Mouse (Mus musculus) heart, embryonic 15.5 days (tissue): ENCODE results near the gene Hectd1. TPM values are rescaled to one million over a fixed set of nuclear protein-coding genes. Genes with fewer than 3 reads are reported as not detected.

ENCODE experiments used
- ATAC-seq: fragments of 200-750 bp; cut with Nextera tagmentation; replicated peaks from 2 replicates; pipeline ENCODE4 v1.8.0; 2017; ENCODE audit warnings: low read depth, moderate TSS enrichment; ENCODE audit not compliant: insufficient number of reproducible peaks, insufficient read depth, low FRiP score
- H3K27ac ChIP-seq: fragments of 300-500 bp; sonication (generic); 2 replicates; pipeline ENCODE4 v1.5.1; 2015; ENCODE audit warnings: mild to moderate bottlenecking, inconsistent platforms
- H3K27me3 ChIP-seq: fragments of 300-500 bp; sonication (generic); 2 replicates; pipeline ENCODE4 v1.6.1; 2015; ENCODE audit warnings: inconsistent platforms
- H3K36me3 ChIP-seq: fragments of 300-500 bp; sonication (generic); 2 replicates; pipeline ENCODE4 v1.6.1; 2015; ENCODE audit warnings: mild to moderate bottlenecking, inconsistent platforms
- H3K4me1 ChIP-seq: fragments of 300-500 bp; sonication (generic); replicated peaks from 2 replicates; pipeline ENCODE4 v1.6.1; 2015; ENCODE audit warnings: inconsistent platforms
- H3K4me2 ChIP-seq: fragments of 300-500 bp; sonication (generic); 2 replicates; pipeline ENCODE4 v1.6.1; 2015; ENCODE audit warnings: inconsistent platforms, mild to moderate bottlenecking, moderate library complexity
- H3K4me3 ChIP-seq: fragments of 300-500 bp; sonication (generic); 2 replicates; pipeline ENCODE4 v1.5.1; 2015; ENCODE audit warnings: mild to moderate bottlenecking, inconsistent platforms
- H3K9ac ChIP-seq: fragments of 300-500 bp; sonication (generic); 2 replicates; pipeline ENCODE4 v1.6.1; 2015; ENCODE audit warnings: mild to moderate bottlenecking, inconsistent platforms
- H3K9me3 ChIP-seq: fragments of 300-500 bp; sonication (generic); replicated peaks from 2 replicates; pipeline ENCODE4 v1.6.1; 2016; ENCODE audit warnings: inconsistent platforms
- WGBS: fragments of 180-500 bp; shearing (Covaris S2); methylation state at CpG from one replicate; pipeline ENCODE4 v1.1.7; 2015; ENCODE audit warnings: mixed read lengths; 5-methylcytosine and 5-hydroxymethylcytosine counted together
- polyA plus RNA-seq: library from polyadenylated mRNA; unstranded; fragments of >200 nt; fragmentation: Nextera tagmentation; extraction: Ambion mirVana; gene quantifications from 2 replicates; pipeline ENCODE4 v1.2.1, GENCODE M21; 2015

Hectd1 gene
- polyA plus RNA-seq, 1 experiment from 2014 or later = 30.8 TPM

DNA sequence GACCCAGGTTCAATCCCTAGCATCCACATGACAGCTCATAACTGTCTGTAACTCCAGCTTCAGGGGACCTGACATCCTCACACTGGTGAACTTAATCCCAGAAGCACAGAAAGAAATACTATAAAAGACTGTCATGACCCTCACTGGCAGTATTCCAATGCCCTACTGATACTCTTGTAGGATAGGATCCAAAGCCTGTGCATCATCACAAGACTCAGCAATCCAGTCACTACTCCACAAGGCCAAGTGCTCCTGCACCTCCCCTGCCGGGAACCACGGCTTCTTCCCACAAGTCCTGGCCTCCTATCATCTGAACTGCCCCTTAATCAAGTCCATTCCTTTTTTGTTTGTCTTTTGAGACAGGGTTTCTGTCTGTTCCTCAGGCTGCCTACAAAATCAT, 6.5 kb downstream of the Hectd1 start:
- no peak overlapping the region for H3K4me2 ChIP-seq
- H3K4me3 ChIP-seq = no peak overlapping the region
- H3K36me3 ChIP-seq = peaks cover 14% of the 10 kb centered on the region
- no peak overlapping the region for H3K9ac ChIP-seq
- no peaks in the 10 kb centered on the region for H3K9me3 ChIP-seq
- no peak for ATAC-seq
- H3K27me3 ChIP-seq = no peaks in the 10 kb centered on the region
- H3K4me1 ChIP-seq = peaks cover 41% of the 10 kb centered on the region
- H3K27ac ChIP-seq = no peak overlapping the region
- 20% methylated on average over 2 of the region's 2 CpGs for WGBS

DNA sequence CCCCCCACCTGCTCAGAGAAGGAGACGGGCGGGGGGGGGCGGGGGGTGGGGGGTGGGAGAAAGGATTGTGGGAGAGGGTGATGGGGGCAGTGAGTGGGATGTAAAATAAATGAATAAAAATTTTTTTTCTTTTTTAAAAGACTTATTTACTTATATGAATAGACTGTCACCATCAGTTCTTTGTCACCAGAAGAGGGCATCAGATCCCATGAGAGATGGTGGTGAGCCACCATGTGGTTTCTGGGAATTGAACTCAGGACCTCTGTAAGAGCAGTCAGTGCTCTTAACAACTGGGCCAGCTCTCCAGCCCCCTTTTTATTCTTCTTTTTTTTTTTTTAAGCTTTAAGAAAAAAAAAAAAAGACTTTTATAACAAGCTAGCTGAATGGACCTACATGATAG, 7.1 kb downstream of the Hectd1 start:
- peaks cover 39% of the 10 kb centered on the region for H3K4me1 ChIP-seq
- ATAC-seq = no peak
- H3K4me3 ChIP-seq = no peak overlapping the region
- no peaks in the 10 kb centered on the region for H3K9me3 ChIP-seq
- 100% methylated on average over 3 of the region's 3 CpGs for WGBS
- H3K27ac ChIP-seq = no peak overlapping the region
- H3K4me2 ChIP-seq = no peak overlapping the region
- H3K27me3 ChIP-seq = no peaks in the 10 kb centered on the region
- H3K36me3 ChIP-seq = peaks cover 14% of the 10 kb centered on the region
- no peak overlapping the region for H3K9ac ChIP-seq

DNA sequence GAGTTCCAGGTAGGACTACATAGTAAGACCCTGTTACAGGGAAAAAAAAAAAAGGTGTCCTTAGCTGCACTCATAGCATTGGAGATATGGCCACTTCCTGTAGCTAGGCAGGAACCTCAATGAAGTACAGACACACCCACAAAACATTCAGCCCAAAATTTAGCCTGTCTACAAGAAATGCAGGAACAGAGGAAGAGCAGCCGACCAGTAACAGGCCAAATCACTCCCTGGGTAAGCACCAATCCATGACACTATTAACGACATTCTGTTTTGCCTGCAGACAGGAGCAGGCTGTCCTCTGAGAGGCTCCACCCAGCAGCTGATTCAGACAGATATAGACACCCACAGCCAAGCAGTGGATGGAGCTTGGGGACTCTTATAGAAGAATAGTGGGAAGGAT, 8.1 kb downstream of the Hectd1 start:
- H3K4me2 ChIP-seq = no peak overlapping the region
- H3K4me1 ChIP-seq = peaks cover 35% of the 10 kb centered on the region
- ATAC-seq = no peak

DNA sequence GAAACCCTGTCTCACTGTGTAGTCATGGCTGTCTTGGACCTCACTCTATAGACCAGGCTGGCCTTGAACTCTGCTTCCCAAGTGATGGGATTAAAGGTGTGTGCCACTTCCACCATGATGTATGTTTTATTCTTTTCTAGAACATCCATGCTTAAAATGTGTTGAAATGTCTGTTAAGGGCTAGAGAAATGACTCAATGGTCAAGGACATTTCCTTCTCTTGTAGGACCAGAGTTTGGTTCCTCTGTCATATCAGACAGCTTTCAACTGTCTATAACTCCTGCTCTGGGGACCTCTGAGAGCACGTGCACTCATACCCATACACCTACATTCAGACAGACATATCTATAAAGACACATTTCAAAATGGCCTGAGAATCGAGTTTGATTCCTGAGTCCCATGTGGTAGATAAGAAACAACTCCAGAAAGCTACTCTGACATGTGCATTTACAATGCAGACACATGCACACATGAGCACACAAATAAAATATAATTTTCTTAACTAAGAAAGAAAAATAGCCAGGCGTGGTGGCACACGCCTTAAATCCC, 9.3 kb downstream of the Hectd1 start:
- H3K27ac ChIP-seq = no peak overlapping the region
- no peaks in the 10 kb centered on the region for H3K9me3 ChIP-seq
- no peaks in the 10 kb centered on the region for H3K27me3 ChIP-seq
- ATAC-seq = no peak
- H3K4me3 ChIP-seq = no peak overlapping the region
- WGBS = 89% methylated on average over 4 of the region's 4 CpGs
- H3K4me1 ChIP-seq = peaks cover 35% of the 10 kb centered on the region
- no peak overlapping the region for H3K9ac ChIP-seq
- peaks cover 11% of the 10 kb centered on the region for H3K36me3 ChIP-seq
- no peak overlapping the region for H3K4me2 ChIP-seq

More for the DNA sequence above, 8.1 kb downstream of the Hectd1 start:
- no peaks in the 10 kb centered on the region for H3K9me3 ChIP-seq
- no peak overlapping the region for H3K9ac ChIP-seq
- WGBS = 26% methylated on average over 2 of the region's 2 CpGs
- peaks cover 14% of the 10 kb centered on the region for H3K36me3 ChIP-seq
- no peaks in the 10 kb centered on the region for H3K27me3 ChIP-seq
- no peak overlapping the region for H3K4me3 ChIP-seq
- H3K27ac ChIP-seq = no peak overlapping the region

DNA sequence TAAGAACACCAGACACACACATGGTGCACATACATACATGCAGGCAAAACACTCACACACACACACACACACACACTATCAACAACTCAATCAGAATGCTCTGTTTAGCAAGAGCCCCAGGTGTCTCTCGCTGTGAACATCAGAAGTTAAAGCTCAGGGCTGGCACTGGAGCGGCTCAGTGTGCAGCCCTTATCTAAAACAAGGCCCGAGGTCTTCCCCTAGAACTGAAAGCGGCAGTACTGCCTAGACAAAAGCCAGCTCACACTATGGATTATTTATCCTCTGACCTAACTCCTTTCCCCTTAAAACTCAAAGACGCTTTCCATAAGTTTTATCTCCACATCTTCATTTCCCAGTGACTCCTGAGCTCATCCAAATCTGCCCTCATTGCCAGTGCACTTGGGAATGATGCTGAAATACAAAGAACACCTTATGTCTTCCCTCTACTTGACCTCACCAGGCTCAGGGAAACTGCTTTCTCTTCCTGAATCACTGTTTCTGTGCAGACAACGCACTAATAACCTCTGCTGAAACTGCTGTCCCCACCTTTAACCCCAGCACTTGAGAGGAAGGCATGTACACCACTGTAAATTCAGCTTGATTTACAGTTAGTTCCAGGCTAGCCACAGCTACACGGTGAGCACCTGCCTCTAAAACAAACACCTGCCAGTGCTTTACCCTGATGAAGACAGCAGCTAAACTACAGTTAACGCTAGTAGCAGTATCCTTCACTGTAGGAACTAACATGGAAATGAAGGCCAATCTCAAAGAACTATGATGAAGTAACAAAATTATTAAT, 11.3 kb downstream of the Hectd1 start:
- Histone ChIP-seq H3K4me2 (no peak overlapping the region), H3K9ac (no peak overlapping the region), H3K36me3 (peaks cover 5% of the 10 kb centered on the region; the same call in 1 of the 2 replicates), H3K27me3 (no peaks in the 10 kb centered on the region), H3K4me3 (no peak overlapping the region), H3K27ac (no peak overlapping the region), H3K4me1 (peaks cover 31% of the 10 kb centered on the region), H3K9me3 (no peaks in the 10 kb centered on the region)
- no peak for ATAC-seq
- 36% methylated on average over 8 of the region's 8 CpGs for WGBS

DNA sequence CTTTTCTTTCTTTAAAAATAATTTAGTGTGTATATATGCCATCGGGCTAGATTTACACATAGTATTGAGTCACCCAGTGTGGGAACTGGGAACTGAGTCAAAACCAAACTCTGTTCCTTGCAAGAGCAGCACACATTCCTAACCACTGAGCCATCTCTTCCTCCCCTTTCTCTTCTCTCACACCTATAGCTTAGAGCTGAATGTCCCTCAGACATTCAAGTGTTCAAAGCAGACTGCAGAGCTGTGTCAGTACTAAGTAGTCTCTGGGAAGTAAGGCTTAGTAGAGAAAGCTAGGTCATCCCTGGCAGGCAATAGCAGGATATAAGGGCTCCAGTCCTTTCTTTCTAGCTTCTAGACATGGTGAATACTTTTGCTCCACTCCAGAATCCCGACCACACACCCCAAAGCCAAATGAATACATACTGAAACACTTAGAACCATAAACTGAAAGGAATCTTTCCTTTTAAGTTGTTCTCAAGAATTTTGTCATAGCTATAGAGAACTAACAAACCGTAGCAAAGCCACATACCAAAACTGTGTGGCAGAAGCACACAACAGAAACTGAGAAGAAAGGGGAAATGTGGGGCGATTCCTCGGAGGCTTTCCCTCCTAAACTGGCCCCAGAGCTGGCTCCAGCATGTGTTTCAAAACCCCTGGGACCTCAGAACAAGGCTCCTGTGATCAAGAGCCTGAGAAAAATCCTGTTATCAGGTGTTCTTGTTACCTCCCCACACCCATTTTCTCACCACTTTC, 17.8 kb downstream of the Hectd1 start:
- WGBS = 81% methylated on average over 5 of the region's 5 CpGs
- Histone ChIP-seq H3K4me1 (no peaks in the 10 kb centered on the region), H3K27ac (no peak overlapping the region), H3K27me3 (no peaks in the 10 kb centered on the region), H3K4me2 (no peak overlapping the region), H3K9me3 (no peaks in the 10 kb centered on the region), H3K9ac (no peak overlapping the region), H3K4me3 (no peak overlapping the region), H3K36me3 (peaks cover 5% of the 10 kb centered on the region; the same call in 1 of the 2 replicates)
- no peak for ATAC-seq

DNA sequence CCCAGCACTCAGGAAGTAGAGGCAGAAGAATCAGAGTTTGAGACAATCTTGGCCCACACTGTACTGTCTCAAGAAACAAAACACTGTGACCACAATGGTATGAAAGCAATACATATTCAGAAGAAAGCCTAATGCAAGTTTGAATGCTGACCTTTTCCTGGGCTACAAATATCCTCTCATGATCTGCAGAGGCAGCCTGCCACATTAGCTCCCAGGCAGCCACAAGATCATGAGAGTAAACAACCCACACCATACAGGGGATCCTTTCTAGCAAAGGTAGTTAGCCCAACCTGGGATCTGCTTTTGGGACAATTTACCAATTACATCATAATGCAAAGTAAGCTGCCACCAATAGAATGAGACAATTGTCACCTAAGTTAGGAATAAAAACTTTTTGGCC, 18.8 kb downstream of the Hectd1 start:
- Histone ChIP-seq H3K9me3 (no peaks in the 10 kb centered on the region), H3K4me2 (no peak overlapping the region), H3K4me3 (no peak overlapping the region), H3K36me3 (peaks cover 10% of the 10 kb centered on the region), H3K27me3 (no peaks in the 10 kb centered on the region), H3K4me1 (peaks cover 2% of the 10 kb centered on the region), H3K9ac (no peak overlapping the region), H3K27ac (no peak overlapping the region)
- no peak for ATAC-seq

DNA sequence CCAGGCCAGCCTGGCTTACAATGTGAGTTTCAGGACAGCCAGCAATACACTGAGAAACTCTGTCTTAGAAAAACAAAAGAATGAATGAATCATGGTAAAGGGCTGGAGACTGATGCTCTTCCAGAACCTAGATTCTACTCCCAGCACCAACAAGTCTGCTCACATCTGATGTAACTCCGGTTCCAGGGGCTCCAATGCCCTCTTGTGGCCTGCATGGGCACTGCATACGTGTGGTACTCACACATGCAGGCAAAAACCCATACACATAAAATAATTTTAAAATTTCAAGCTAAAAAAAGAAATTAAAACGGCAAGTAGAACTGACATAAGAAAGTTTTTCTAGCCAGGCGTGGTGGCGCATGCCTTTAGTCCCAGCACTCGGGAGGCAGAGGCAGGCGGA, 44.5 kb downstream of the Hectd1 start:
- Histone ChIP-seq H3K36me3 (peaks cover 80% of the 10 kb centered on the region), H3K27me3 (no peaks in the 10 kb centered on the region), H3K4me1 (no peaks in the 10 kb centered on the region), H3K9ac (no peak overlapping the region), H3K9me3 (no peaks in the 10 kb centered on the region), H3K27ac (no peak overlapping the region), H3K4me2 (no peak overlapping the region), H3K4me3 (no peak overlapping the region)
- ATAC-seq = no peak
- 93% methylated on average over 7 of the region's 7 CpGs for WGBS

DNA sequence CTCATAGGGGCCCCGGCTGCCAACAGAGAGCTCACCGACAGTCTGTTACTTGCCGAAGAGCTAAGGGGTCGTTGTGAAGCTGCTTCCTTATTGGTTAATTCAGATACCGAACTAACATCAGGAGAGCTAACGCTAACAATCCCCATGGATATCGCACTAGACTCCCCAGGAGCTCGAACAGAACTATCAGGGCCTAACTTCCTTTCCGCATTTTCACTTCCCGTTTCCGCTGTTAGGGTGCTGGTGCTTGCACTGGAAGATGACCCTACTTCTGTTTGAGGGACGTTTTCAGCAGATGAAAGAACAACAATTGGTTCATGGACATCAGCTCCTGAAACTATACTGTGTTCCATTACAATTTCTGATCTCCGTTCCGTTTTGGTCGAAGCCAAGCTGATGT, 60.6 kb downstream of the Hectd1 start:
- no peaks in the 10 kb centered on the region for H3K27me3 ChIP-seq
- no peak overlapping the region for H3K4me2 ChIP-seq
- H3K36me3 ChIP-seq = peaks cover 53% of the 10 kb centered on the region
- no peaks in the 10 kb centered on the region for H3K9me3 ChIP-seq
- ATAC-seq = no peak
- WGBS = 92% methylated on average over 15 of the region's 15 CpGs
- no peak overlapping the region for H3K27ac ChIP-seq
- H3K9ac ChIP-seq = no peak overlapping the region
- H3K4me3 ChIP-seq = no peak overlapping the region
- H3K4me1 ChIP-seq = peaks cover 6% of the 10 kb centered on the region; the same call in 1 of the 2 replicates

DNA sequence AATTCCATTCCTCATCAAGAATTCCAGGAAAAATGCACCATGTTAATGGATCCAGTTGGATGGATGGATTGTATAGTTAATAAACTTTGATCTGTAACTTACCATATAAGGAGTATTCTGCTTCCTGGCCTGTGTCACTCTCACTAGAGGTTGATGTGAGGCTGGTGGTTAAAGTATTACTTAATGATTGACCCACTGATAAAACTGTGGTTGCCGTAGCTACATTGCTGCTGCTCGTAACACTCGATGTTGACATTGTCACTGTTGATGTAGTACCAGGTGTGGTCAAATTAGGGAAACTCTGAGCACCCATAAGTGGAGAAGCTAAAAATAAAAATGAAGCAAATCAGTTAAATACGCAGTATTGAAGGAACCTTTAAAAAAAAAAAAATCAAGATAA, 61.9 kb downstream of the Hectd1 start:
- 83% methylated on average over 4 of the region's 4 CpGs for WGBS
- H3K27me3 ChIP-seq = no peaks in the 10 kb centered on the region
- H3K4me1 ChIP-seq = peaks cover 5% of the 10 kb centered on the region; the same call in 1 of the 2 replicates
- no peak overlapping the region for H3K4me3 ChIP-seq
- H3K4me2 ChIP-seq = no peak overlapping the region
- no peak overlapping the region for H3K9ac ChIP-seq
- H3K9me3 ChIP-seq = no peaks in the 10 kb centered on the region
- no peak overlapping the region for H3K27ac ChIP-seq
- H3K36me3 ChIP-seq = peaks cover 60% of the 10 kb centered on the region
- no peak for ATAC-seq

DNA sequence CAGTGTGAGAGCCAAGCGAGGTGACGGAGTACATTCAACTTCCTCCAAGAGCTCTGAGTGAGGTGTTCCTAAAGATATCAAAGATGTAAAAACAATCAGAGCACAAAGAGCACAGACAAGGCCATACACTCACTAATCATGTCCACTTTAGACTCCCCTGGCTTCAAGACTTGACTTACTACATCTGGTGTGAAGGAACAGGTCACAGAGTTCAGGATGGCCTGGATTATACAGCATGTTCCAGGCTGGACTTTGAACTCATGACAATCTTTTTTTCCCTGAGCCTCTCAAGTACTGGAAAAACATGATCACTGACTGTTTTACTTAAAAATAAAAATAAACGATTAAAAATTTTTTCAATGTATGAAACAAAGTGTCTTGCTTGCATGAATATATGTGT, 70.0 kb downstream of the Hectd1 start:
- ATAC-seq = no peak
- Histone ChIP-seq H3K9me3 (no peaks in the 10 kb centered on the region), H3K36me3 (peaks cover 76% of the 10 kb centered on the region), H3K4me3 (no peak overlapping the region), H3K4me2 (no peak overlapping the region), H3K9ac (no peak overlapping the region), H3K27me3 (no peaks in the 10 kb centered on the region), H3K4me1 (no peaks in the 10 kb centered on the region), H3K27ac (no peak overlapping the region)
- WGBS = 91% methylated on average over 3 of the region's 3 CpGs
